Mouse (Mus musculus) myocyte (in vitro differentiated cells): Measurements from ENCODE around the gene Tpra1.

ENCODE experiments used
- MYOG ChIP-seq, 3 experiments: IDR thresholded peaks; one replicate each; pipeline ENCODE4 v1.6.1; 2011; ENCODE audit warnings: control low read depth in 2 of 3, low read depth in 2 of 3, mild to moderate bottlenecking in 2 of 3; ENCODE audit not compliant: insufficient read length in 2 of 3, control insufficient read depth in 1 of 3, insufficient read depth in 1 of 3
- POLR2A ChIP-seq: IDR thresholded peaks from one replicate; pipeline ENCODE4 v1.6.1; 2011; ENCODE audit warnings: low read depth, mild to moderate bottlenecking, control low read depth, moderate library complexity; ENCODE audit not compliant: insufficient read length
- TCF12 ChIP-seq: IDR thresholded peaks from one replicate; pipeline ENCODE4 v1.6.1; 2011; ENCODE audit warnings: mild to moderate bottlenecking, control low read depth; ENCODE audit not compliant: poor library complexity, insufficient read depth, severe bottlenecking

GRCm38 (mm10) chr6:88939281-88940089 is 37.4 kb downstream of the Tpra1 start:
- TF ChIP-seq MYOG (IDR thresholded peaks at IDR 0.05; ENCODE audit: control insufficient read depth in 1 of 3, insufficient read depth in 1 of 3, insufficient read length in 2 of 3, low read depth in 2 of 3) (peak in 2 of 3 experiments; percentile 12 to 80), POLR2A (no peak), TCF12 (peak; percentile 36)
